ENCODE assay signal across 23 mouse cellular contexts in the genomic region with DNA sequence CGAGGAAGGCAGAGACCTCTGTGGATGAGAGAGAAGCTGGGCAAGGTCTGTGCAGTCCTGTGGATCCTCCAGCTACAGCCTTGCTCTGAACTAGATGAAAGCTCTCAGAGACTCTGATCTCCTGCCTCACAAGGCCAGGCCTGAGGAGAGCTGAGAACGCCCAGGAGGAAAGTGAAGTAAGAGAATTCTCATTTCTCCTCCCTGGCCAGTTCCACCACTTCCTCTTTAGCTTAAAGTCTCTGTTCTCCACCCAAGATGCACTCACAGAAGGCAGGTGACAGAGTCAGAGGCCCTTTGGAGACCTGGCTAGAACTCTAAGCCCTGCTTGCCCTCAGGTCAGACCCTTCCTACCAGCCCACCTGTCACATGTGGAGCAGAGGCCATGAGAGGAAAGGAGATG. TPM values are rescaled to one million over a fixed set of nuclear protein-coding genes. Genes with fewer than 3 reads are reported as not detected.
"Had no signal": no experiment of that assay in that cellular context is flagged by ENCODE, and none has a peak within 500 bp of the region (broad histone marks: within the 10 kb centered on the region; RNA-seq: fewer than 3 reads in every experiment).

A gene (minus strand): TSS at position 173 of the 400 bp plus-strand sequence.

RNA-seq across cellular contexts. Expression of the gene that starts here (rescaled TPM):
- total RNA-seq: gastrocnemius, adult 18-20 months; gastrocnemius, adult 8-10 months; gastrocnemius, postnatal 14 days; gastrocnemius, postnatal 36 days; heart, adult 2 months; heart, postnatal 14 days; heart, postnatal 36 days; layer of hippocampus, adult 2 months; layer of hippocampus, postnatal 10 days; layer of hippocampus, postnatal 25 days; left cerebral cortex, adult 2 months; left cerebral cortex, postnatal 14 days; left cerebral cortex, postnatal 36 days had no signal
- polyA plus RNA-seq: heart, embryonic 11.5 days; heart, embryonic 15.5 days; hindbrain, embryonic 10.5 days; hindbrain, embryonic 12.5 days; hindbrain, embryonic 14.5 days; hindbrain, embryonic 16.5 days; intestine, postnatal 0 days; kidney, embryonic 14.5 days; limb, embryonic 10.5 days; limb, embryonic 12.5 days had no signal
